Mouse (Mus musculus) left cerebral cortex, postnatal 4 days (tissue): ENCODE data around the gene Ndufb5. TPM values are rescaled to one million over a fixed set of nuclear protein-coding genes. Genes with fewer than 3 reads are reported as not detected.
"Not testable (repeated sequence)": the region's sequence is repeated elsewhere in the genome, so short reads cannot be mapped to it uniquely, and the experiment has no call there.

Experiments
- DNase-seq: peaks from one replicate; pipeline ENCODE4 v3.0.0-alpha.2; 2022
- intact Hi-C: fragments of 180-260 bp; cut with DNase I; formaldehyde crosslinking; loops from one replicate; pipeline ENCODE4 v1.15.1; 2025
- total RNA-seq, 2 experiments: library from RNA; stranded (reverse); gene quantifications; 2 replicates each; pipeline ENCODE4 v1.2.3; 2021

The Ndufb5 gene
- total RNA-seq: 100 to 1,000 TPM; 140 to 145 TPM

DNA sequence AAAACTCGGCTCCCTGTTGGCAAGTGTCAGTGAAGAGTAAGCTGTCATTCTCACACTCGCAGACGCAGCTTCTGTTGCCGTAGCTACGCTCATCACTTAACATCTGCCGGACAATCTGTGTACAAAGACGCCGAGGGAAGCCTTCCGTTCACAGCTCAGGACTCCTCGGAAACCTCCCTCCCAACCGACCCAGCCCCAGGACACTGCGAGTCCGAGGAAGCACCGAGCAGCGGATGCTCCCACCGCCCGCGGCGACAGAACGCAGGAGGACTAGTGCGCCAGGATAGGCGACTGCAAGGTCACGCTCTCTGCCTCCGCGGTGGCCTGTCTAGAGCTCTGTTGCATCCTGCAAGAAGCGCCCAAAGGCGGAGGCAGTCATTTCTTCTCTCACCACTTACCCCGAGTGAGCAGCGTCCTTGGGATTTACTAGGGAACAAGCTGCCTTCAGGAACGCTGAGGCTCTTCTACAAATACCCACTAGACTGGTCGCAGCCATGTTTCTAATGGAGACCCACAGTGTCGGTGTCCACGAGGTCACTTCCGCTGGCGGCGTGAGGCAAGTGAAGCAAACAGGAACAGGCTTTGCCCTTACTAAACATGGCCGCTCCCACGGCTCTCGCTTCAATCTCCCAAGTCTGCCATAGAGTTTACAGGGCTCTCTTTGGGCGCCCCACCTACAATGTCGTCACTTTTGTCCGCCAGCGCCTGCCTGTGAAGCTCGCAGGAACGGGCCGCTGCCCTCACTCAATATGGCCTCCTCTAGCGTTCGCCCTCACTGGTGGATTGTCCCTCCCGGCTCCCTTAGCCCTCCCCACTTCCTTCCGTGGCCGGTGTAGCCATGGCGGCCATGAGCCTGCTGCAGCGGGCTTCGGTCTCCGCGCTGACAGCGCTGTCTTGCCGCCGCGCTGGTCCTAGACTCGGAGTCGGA, at the start of gene Ndufb5:
Ndufb5 (plus strand) TSS at position 747 of the 928 bp plus-strand sequence.
- intact Hi-C loops: loop anchor here (10.0 kb wide), 1 partner anchor 1068 kb away; no protein-coding TSS in a partner anchor
- DNase-seq: peak; percentile 97

DNA sequence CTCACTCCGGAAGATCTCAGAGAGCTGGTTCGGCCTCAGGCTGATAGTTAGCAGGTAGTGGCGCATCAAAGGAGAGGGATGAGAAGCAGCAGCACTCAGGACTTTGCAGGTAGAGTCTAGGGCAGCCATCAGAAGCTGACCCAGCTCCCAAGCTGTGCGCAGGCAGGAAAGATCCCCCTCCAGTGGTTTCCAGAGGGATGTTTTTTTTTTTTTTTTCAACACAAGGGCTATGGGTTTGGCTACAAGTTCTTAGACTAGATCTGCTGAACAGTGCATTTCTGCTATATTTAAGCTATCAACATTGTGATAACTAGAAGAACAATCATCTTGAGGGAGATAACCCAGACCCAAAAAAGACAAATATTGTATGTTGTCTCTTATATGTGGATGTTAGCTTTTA, 49.6 kb upstream of the Ndufb5 start:
- DNase-seq: no peak
- intact Hi-C loops: no loop called here

DNA sequence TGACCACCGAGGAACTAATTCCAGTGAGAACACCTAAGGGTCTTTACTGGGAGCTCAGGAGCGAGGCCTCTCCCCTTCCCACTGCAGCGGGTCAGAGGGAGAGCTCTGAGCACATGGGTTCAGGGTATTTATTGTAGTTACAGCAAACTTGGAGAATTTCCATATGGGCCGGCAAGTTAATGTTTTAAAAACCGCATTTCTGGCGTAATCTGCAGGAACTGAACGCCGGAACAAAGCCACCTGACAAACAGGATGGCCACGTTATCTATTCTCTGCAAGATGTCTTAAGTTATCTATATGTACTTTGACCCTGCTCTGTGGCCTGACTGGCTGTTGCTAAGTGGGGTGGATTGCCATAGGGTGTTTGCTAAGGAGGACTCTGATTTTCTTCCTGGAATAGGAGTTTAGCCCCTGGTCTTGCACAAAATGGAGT, 47.2 kb upstream of the Ndufb5 start:
- intact Hi-C loops: no loop called here
- DNase-seq: no peak

DNA sequence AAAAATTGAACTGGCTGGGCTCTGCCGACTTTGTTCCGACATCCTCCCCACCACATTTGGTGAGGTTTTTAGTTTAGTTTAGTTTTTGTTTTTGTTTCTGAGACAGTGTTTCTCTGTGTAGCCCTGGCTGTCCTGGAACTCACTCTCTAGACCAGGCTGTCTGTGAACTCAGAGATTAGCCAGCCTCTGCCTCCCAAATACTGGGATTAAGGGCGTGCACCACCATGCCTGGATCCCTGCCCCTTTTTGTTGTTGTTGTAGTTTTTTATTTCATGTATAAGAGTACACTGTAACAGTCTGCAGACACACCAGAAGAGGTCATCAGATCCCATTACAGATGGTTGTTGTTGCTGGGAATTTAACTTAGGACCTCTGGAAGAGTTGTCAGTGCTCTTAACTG, 46.8 kb upstream of the Ndufb5 start:
- intact Hi-C loops: no loop called here
- DNase-seq: no peak

DNA sequence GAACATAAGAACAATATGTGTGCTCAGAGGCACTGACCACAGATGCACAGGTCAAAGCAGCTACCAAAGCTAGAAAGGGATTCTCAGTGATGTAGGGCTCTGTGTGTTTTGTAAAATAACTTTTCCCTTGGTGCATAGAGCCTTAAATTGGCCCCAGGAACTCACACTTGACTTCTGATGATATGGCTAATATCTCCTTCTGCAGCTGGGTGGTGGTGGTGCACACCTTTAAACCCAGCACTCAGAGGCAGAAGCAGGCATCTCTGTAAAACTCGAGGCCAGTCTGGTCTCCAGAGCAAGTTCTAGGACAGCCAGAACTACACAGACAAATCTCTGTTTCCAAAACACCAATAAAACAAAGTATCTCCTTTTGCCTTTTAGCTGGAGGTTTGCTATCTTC, 45.9 kb upstream of the Ndufb5 start:
- no peak for DNase-seq
- intact Hi-C loops: no loop called here

DNA sequence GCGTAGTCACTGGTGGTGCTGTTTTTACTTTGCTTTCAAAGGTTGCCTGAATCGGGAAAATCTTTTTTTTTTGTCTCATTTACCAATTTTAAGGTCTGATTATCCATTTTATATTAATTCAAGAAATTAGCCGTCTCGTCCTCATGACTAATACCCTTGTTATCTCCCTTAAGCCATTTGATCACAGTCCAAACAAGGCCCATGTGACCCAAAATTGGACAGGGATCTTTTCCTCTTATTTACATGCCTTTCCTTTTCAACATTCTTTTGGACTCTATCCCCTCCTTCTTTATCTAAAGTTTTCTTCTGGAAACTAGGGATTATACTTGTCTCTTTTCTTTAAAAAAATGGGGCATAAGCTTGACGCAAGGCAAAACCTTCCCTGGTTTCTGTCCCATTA, 44.9 kb upstream of the Ndufb5 start:
- intact Hi-C loops: no loop called here
- no peak for DNase-seq

DNA sequence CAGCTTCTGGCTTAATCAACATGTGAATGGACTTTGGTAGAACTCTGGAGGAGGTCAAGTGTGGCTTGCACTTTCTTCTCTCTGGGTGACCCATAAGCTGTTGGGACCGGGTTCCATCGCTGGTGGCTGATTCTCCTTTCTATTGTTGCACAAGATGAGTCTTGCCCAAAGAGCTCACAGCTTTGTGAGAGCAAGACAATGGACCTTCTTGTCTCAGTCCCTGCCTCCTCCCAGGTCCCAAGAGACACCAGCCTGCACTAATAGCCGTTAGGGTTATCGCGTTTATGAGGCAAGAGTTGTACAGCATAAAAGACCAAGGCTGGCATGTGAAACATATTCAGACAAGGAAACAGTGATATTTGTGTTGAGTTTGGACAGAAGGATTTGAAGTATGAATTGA, 42.6 kb upstream of the Ndufb5 start:
- intact Hi-C loops: no loop called here

DNA sequence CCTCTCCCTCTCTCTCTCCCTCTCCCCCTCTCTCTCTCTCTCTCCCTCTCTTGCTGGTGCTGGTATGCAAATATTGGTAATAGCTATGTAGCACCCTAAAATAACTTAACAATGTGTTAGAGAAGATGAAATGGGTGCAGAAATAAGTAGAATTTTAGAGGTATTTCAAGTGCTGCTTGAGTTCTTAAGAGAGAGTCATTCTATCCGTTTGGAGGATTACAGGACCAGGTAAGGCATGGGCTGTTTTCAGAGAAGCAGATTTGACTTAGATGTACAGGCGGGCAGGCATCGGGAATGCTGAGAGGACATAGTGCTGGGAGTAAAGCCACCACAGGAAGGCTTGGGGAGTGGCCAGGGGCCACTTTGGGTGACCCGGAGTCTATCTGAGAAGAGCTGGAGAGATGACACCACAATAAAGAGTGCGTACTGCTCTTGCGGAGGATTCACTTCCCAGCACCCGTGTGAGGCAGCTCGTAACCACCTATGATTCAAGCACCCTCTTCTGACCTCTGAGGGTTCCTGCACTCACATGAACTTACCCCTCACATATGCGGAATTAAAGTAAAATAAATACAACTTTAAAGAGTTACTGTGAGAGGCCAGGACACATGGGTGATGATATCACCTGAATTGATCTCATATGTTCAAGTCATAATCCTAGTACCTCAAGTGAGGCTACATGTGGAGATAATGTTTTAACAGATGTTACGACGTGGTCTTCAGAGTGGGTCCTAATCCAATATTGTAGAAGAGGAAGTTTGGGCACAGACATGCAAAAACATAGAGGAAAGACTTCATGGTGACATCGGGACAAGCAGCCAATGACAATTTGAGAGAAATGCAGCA, 41.8 kb upstream of the Ndufb5 start:
- intact Hi-C loops: loop anchor here (5.0 kb wide), 1 partner anchor 143 kb away; no protein-coding TSS in a partner anchor

More for the DNA sequence above, 42.6 kb upstream of the Ndufb5 start:
- DNase-seq: no peak

DNA sequence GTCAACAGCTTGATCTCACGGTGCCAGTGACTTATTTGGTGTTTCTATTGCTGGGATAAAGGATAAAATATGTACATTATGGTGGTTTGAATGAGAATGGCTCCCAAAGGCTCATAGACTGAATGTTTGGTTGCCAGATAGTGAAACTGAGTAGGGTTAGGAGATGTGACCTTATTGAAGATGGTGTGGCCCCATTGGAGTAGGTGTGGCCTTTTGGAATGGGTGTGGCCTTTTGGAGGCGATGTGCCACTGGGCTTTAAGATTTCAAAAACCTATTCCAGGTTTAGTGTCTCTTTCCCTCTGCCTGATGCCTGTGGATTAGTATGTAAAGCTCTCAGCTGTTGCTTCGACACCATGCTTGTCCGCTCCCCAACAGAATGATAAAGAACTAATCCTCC, 41.2 kb upstream of the Ndufb5 start:
- intact Hi-C loops: loop anchor here (5.0 kb wide), 1 partner anchor 143 kb away; no protein-coding TSS in a partner anchor
- no peak for DNase-seq

More for the DNA sequence above, 41.8 kb upstream of the Ndufb5 start:
- no peak for DNase-seq

DNA sequence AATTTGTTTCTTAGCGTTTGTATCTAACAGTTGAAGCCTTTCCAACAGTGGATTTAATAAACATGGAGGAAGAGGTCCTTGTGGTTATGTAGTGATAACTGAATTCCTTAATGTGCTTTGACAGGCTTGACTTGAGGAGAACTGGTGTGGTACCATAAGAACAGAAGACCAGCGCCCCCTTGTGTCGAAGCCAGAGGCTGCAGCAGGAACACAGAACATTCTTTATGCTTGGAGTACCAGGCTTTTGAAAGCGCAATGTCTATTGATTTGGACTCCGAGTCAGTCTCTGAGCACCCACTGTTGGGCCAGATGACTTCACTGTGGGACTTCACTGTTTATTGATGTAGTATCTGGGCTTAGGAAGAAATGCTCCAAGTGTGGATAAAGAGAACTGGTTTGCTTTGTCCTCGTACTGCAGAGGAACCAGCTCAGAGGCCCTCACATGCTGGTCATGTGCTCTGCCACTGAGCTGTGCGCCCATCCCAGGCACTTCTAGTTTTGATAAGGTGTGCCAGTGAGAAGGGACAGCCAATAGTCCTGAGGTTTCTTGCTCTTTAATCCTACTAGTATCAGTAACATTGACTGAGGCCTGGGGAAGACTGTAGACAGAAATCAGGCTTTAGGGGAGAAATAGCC, 38.4 kb upstream of the Ndufb5 start:
- intact Hi-C loops: loop anchor here (2.0 to 5.0 kb wide), 2 partner anchors 88 to 146 kb away; no protein-coding TSS in a partner anchor
- peak; percentile 92 for DNase-seq

DNA sequence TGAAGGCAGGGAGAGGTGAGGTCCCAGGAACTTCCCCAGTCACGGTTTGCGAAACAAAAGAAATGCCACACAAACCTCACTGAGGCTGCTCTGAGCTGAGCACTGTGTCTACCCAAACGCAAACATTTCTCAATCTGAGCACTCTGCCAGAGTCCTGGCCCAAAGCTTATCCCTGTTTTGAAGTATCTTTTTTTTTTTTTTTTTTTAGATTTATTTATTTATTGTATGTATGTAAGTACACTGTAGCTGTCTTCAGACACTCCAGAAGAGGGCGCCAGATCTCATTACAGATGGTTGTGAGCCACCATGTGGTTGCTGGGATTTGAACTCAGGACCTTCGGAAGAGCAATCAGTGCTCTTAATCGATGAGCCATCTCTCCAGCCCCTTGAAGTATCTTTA, 32.8 kb upstream of the Ndufb5 start:
- intact Hi-C loops, DNase-seq: not testable (repeated sequence)

DNA sequence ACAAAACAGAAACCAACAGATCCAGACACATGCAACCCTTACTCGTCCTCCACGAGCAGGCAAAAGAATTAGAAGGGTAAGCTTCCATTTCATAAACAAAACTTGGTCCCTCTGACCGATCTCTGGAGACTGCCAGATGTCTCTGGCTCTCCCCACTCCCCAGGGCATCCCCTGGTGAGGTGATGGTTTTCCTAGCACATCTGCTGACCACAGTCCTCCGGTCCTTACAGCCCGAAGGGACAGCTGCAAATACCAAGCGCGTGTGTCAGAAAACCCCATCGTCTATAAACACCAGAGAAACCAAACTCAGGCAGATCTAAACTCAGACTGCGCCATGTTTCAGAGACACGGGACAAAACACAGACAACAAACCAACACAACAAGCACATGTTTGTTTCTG, 32.2 kb upstream of the Ndufb5 start:
- intact Hi-C loops, DNase-seq: not testable (repeated sequence)

DNA sequence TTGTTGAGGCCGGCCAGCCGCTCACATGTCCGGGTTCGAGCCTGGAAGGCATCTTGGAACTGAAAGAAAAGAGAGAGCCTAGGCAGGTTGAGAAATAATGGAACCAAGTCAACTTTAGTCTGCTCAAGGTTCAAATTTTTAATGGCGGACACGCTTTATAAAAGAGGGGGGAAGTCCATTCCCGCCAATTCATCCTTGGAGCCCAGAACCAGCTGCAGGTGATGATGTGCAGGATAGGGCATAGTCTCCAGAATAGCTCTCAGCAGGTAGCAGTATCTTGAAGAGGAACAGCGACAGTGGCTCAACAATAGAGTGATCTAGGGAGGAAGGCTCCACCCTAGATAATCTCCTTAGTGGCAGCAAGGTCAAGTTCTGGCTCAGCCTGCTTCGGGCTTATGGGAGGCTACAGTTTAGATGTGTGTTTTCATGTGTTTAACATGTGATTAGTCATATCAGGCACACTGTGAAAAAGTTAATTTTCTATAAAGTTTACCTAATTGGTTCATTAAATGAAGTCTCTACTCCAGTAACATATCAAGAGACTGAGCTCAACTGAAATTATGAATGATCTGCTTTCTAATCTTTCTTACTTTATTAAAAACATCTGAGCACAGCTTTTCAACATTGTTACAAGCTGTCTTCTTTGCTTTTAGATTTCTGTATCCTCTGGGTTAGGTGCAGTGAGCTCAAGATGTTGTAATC, 31.0 kb upstream of the Ndufb5 start, which contains the start of gene Actl6a:
Actl6a (plus strand) TSS at position 652 of the 702 bp plus-strand sequence.
- intact Hi-C loops, DNase-seq: not testable (repeated sequence)

DNA sequence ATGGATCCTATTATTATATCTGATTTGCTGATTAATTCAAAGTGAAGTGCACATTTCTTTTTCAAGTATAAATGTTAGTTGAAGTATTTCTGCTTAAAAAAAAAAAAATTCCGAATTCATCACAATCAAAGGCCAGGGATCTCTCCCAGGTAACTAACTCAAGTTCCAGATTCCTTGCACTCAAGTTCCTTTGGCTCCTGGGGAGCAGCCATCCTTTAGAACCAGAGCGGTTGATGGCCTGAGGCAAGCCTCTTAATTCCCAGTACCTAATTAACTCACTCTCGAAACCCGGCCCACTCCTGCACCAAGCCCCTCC, 28.8 kb upstream of the Ndufb5 start:
- intact Hi-C loops: no loop called here

DNA sequence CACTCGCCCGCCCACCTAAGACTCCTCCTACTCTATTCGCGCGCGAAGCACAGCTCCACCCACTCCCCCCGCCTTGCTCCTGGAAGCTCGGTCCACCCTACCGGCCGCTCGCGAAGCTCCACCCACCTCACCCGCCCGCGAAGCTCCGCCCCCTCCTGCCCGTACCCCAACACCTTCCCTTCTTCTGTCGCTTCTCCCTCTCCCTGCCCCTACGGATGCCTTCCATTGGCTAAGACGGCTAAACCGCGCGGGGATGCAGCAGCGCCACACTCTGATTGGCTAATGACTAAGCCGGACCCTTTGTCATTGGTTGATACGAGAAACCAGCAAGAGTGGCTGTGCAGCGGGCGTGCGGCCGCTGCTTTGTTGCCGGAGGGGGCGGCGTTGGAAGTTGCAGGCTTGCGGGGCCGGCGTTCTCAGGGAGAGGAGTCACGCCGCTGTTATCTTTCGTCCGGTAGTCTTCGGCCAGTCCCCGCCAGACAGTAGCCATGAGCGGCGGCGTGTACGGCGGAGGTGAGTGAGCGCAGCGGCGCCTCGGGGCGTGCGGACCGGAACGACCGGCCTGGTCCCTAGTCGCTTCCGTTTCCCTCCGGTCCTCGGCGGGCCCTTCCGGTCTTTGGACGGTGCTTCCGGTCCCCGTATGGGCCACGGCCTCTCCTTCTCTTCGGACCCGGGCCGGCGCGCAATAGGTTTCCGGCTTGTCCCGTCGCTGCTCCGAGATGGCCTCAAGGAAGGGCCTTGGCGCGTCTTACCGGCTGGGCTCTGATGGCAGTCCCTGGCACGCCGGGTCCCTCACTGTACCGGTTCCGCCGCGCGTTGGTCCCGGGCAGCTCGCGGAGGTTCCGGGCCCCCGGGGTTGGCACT, 28.2 kb upstream of the Ndufb5 start:
- intact Hi-C loops: no loop called here
- peak; percentile 100 for DNase-seq

More for the DNA sequence above, 28.8 kb upstream of the Ndufb5 start:
- DNase-seq: no peak

DNA sequence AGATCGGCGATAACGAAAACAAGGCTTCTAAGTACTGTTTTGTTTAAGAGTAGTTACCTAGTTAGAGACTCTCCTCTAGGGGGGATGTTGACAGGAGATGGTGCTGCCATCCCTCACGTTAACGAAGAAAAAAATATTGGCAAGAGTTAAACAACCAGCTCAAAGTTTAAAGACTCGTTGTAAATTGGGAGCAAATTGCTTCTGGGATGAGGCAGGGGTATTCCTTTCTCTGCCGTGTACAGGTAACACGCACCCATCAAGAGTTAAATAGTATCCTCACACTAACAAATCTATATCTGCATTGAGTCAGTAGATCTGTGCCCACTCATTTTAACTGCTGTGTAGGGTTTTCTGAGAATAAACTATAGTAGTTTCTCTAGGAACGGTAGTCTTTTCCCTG, 27.4 kb upstream of the Ndufb5 start:
- DNase-seq: no peak
- intact Hi-C loops: no loop called here

DNA sequence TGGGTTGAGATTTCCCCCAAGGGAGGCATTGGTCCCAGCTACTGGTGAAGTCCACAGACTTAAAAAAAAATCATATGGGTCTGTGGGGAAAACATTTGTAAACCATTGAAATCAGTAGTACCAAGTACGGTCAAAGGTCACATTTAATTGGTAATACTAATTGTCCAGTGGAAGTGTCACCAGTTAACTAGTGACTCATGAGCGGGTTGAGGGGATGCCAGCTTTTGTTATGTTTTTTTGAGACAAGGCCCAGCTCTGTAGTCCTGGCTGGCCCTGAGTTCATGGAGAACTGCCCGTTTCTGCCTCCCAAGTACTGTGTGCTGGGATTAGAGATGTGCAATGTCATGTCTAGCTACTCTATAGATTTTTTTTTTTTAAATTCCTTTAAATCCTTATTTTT, 23.1 kb upstream of the Ndufb5 start:
- intact Hi-C loops: loop anchor here (10.0 kb wide), 1 partner anchor 179 kb away; no protein-coding TSS in a partner anchor

DNA sequence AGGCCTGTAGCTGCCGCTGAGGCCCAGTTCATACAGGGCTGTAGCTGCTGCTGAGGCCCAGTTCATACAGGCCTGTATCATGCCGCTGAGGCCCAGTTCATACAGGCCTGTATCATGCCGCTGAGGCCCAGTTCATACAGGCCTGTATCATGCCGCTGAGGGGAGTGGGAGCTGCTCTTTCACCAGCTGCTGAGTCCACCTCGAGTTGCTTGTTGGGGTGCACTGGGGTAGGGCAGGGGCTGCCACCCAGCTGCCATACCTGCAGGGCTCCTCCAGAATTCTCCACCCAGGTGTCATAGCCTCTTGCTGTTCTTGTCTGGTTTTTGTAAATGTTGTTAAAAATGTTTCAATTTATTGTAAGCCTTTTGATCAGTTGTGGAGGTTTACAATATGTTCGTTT, 19.4 kb upstream of the Ndufb5 start:
- not testable (repeated sequence) for DNase-seq
- intact Hi-C loops: loop anchor here (10.0 kb wide), 1 partner anchor 183 kb away; no protein-coding TSS in a partner anchor

More for the DNA sequence above, 23.1 kb upstream of the Ndufb5 start:
- no peak for DNase-seq

DNA sequence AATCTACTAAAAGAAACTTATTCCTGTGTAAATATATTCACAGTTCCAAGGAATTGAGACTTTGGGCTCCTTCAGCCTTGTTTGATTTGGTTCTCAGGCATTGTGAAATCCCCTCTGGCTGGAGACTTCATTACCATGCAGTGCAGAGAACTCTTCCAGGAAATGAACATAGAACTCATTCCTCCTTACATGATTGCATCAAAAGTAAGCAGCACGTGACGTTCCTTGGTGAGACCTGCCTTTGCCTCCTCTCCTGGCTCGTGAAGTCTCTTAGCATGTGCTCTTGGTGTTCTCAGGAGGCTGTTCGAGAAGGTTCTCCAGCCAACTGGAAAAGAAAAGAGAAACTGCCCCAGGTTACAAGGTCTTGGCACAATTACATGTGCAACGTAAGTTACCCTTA, 18.5 kb upstream of the Ndufb5 start:
- DNase-seq: no peak
- intact Hi-C loops: loop anchor here (10.0 kb wide), 1 partner anchor 183 kb away; no protein-coding TSS in a partner anchor
